In the genomic region with DNA sequence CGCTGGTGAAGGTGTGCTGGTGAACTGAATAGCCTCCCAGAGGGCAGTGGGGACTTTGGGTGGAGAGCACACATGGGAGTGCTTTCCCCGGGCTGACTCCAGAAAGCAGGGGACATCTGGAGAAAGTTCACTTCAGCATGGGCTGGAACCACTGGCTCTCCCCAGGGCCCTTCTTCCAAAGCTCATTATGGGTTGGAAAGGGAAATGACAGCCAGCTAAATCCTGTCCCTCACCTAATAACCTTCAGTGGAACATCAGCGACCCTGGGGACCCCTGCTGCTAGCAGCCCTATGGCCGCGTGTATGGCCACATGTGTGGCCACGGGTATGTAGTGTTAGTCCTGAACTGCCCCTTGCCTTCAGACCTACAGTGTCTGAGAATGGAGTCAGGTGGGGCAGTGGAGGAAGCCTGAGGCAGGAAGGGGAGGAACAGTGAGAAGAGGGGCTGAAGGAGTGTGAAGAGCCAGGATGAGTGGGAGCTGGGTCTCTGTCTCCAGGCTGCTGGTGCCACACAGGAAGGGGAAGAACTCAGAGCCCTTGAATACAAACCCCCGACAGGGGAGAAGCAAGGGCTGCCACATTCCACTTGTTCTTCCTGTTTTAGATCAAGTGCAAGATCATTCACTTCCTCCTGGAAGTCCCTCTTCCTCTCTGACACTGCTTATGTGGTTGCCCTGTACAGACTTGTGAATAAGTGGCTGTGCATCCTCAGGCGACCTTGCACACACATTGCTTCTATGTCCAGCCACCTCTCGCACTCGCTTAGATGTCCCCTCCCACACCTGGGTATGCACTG, we compare ENCODE assay signal across 17 mouse cellular contexts.
DNase-seq lines count a peak whose midpoint lies in the region; ATAC-seq lines count a peak whose summit lies in the region.
"Had no signal": no experiment of that assay in that cellular context is flagged by ENCODE, and none has a peak within 500 bp of the region (broad histone marks: within the 10 kb centered on the region; RNA-seq: fewer than 3 reads in every experiment).

No protein-coding gene starts in this region.

- WGBS in heart, embryonic 16.5 days = 54% methylated on average over 10 of the region's 10 CpGs
- 25% methylated on average over 10 of the region's 10 CpGs for WGBS in liver, embryonic 16.5 days (ENCODE audit: insufficient replicate concordance)

- DNase-seq in heart, adult 8-10 months (ENCODE audit: low spot score) = no peak
- DNase-seq in testis, postnatal 10 days (ENCODE audit: low spot score) = peak; percentile 36
- no peak for DNase-seq in testis, postnatal 14 days (ENCODE audit: low spot score)
- no peak for DNase-seq in cerebellum, adult 11 months
- no peak for DNase-seq in ovary, postnatal 14 days (ENCODE audit: low spot score)
- DNase-seq: adrenal gland, postnatal 14 days; cerebellum, adult 9-10 months; kidney, adult 2 months; layer of hippocampus, postnatal 36 days; thymus, postnatal 25 days had no signal

- no peaks in the 10 kb centered on the region for H3K27me3 ChIP-seq in heart, embryonic 16.5 days (ENCODE audit: control insufficient read depth, insufficient read depth, low read length)
- no peaks in the 10 kb centered on the region for H3K27me3 ChIP-seq in liver, embryonic 16.5 days (ENCODE audit: control insufficient read depth, insufficient read depth, low read depth, low read length)
- H3K27me3 ChIP-seq: CH12.LX; embryonic facial prominence, embryonic 13.5 days; limb, embryonic 13.5 days; midbrain, embryonic 13.5 days had no signal

- H3K9ac ChIP-seq in heart, embryonic 16.5 days (ENCODE audit: low read length) = no peak overlapping the region
- H3K9ac ChIP-seq in liver, embryonic 16.5 days (ENCODE audit: low read depth, low read length) = no peak overlapping the region
- H3K9ac ChIP-seq: embryonic facial prominence, embryonic 13.5 days; limb, embryonic 13.5 days; midbrain, embryonic 13.5 days had no signal

- no peak overlapping the region for H3K4me2 ChIP-seq in heart, embryonic 16.5 days (ENCODE audit: low read depth, low read length)
- H3K4me2 ChIP-seq in liver, embryonic 16.5 days (ENCODE audit: low read depth, low read length) = no peak overlapping the region
- H3K4me2 ChIP-seq: embryonic facial prominence, embryonic 13.5 days; limb, embryonic 13.5 days; midbrain, embryonic 13.5 days had no signal

- ATAC-seq in heart, embryonic 16.5 days (replicated peaks; ENCODE audit: extremely low read depth, insufficient read depth, low FRiP score) = no peak
- ATAC-seq in liver, embryonic 16.5 days (ENCODE audit: low read depth) = 0 out of 2 replicates have a peak, but pooled peaks have one; percentile 24
- ATAC-seq: forebrain, embryonic 16.5 days; midbrain, embryonic 13.5 days had no signal

- H3K4me3 ChIP-seq in heart, embryonic 16.5 days (ENCODE audit: low read length) = no peak overlapping the region
- no peak overlapping the region for H3K4me3 ChIP-seq in liver, embryonic 16.5 days (ENCODE audit: low read depth, low read length)
- H3K4me3 ChIP-seq: embryonic facial prominence, embryonic 13.5 days; limb, embryonic 13.5 days; midbrain, embryonic 13.5 days had no signal

- 0 out of 2 replicates have a peak, but pooled peaks cover 2% of the 10 kb centered on the region for H3K9me3 ChIP-seq in heart, embryonic 16.5 days (replicated peaks; ENCODE audit: control insufficient read depth, low read length)
- H3K9me3 ChIP-seq in liver, embryonic 16.5 days (replicated peaks; ENCODE audit: control insufficient read depth, low read length) = no peaks in the 10 kb centered on the region
- H3K9me3 ChIP-seq: embryonic facial prominence, embryonic 13.5 days; midbrain, embryonic 13.5 days had no signal

- peaks cover 59% of the 10 kb centered on the region for H3K4me1 ChIP-seq in heart, embryonic 16.5 days (ENCODE audit: control insufficient read depth, insufficient read depth, low read length)
- no peaks in the 10 kb centered on the region; the same call in none of the 2 replicates for H3K4me1 ChIP-seq in liver, embryonic 16.5 days (ENCODE audit: control insufficient read depth, low read depth, low read length)

- H3K27ac ChIP-seq in heart, embryonic 16.5 days (ENCODE audit: low read length) = 0 out of 2 replicates have a peak overlapping the region, but pooled peaks have one; percentile 0
- no peak overlapping the region for H3K27ac ChIP-seq in liver, embryonic 16.5 days (ENCODE audit: low read length)
- H3K27ac ChIP-seq: embryonic facial prominence, embryonic 13.5 days; limb, embryonic 13.5 days; midbrain, embryonic 13.5 days had no signal

- no peaks in the 10 kb centered on the region for H3K36me3 ChIP-seq in heart, embryonic 16.5 days (ENCODE audit: control insufficient read depth, insufficient read depth)
- no peaks in the 10 kb centered on the region for H3K36me3 ChIP-seq in liver, embryonic 16.5 days (ENCODE audit: control insufficient read depth, insufficient read depth)
- H3K36me3 ChIP-seq: embryonic facial prominence, embryonic 13.5 days had no signal
